Mouse (Mus musculus) CH12.LX (cell line): ENCODE measurements around the gene Kcnma1. TPM values are rescaled to one million over a fixed set of nuclear protein-coding genes. Genes with fewer than 3 reads are reported as not detected.

Experiments used
- DNase-seq: peaks from one replicate; pipeline ENCODE4 v3.0.0-alpha.2; 2013; ENCODE audit errors: extremely low read depth
- H3K27ac ChIP-seq: 2 replicates; pipeline ENCODE4 v1.5.1; 2012; ENCODE audit warnings: low read depth, mild to moderate bottlenecking, control low read depth, moderate library complexity; ENCODE audit not compliant: insufficient read depth
- H3K27me3 ChIP-seq: replicated peaks from 2 replicates; pipeline ENCODE3; 2012; ENCODE audit warnings: inconsistent platforms
- H3K36me3 ChIP-seq, 2 experiments: replicated peaks in 1 of 2; 2 replicates each; pipeline versions ENCODE3 to v1.6.1; 2012; ENCODE audit warnings: inconsistent platforms in 1 of 2, low read length in 1 of 2, mild to moderate bottlenecking in 1 of 2, mixed read lengths in 1 of 2, moderate library complexity in 1 of 2; ENCODE audit not compliant: control insufficient read depth in 1 of 2, insufficient read depth in 1 of 2
- H3K4me1 ChIP-seq, 2 experiments: 2 replicates each; pipeline ENCODE4 v1.6.1; 2012; ENCODE audit warnings: inconsistent platforms in 1 of 2, moderate library complexity in 1 of 2; ENCODE audit not compliant: insufficient read depth in 2 of 2, control insufficient read depth in 1 of 2
- H3K4me2 ChIP-seq: 2 replicates; pipeline ENCODE4 v1.6.1; 2012; ENCODE audit warnings: low read depth, mild to moderate bottlenecking, control low read depth; ENCODE audit not compliant: poor library complexity, insufficient read depth, severe bottlenecking
- H3K4me3 ChIP-seq, 3 experiments: fragments of 150-350 bp in 1 of 3; sonication (generic) in 1 of 3; replicated peaks in 1 of 3; 2 replicates each; pipeline versions ENCODE3 to v1.5.1; 2011 to 2012; ENCODE audit warnings: low read depth in 2 of 3, low read length in 2 of 3, mild to moderate bottlenecking in 2 of 3, moderate library complexity in 2 of 3, control low read depth in 1 of 3, improper control_type of control experiment in 1 of 3, inconsistent platforms in 1 of 3, mixed read lengths in 1 of 3; ENCODE audit not compliant: poor library complexity in 1 of 3
- H3K79me2 ChIP-seq: replicated peaks from 2 replicates; pipeline ENCODE4 v1.6.1; 2012; ENCODE audit warnings: mild to moderate bottlenecking, moderate library complexity; ENCODE audit not compliant: control insufficient read depth, poor library complexity, insufficient read depth, severe bottlenecking; ENCODE audit errors: extremely low read depth
- H3K9ac ChIP-seq: 2 replicates; pipeline ENCODE4 v1.6.1; 2012; ENCODE audit warnings: low read depth, mild to moderate bottlenecking, control low read depth, moderate library complexity; ENCODE audit not compliant: insufficient read depth
- H3K9me3 ChIP-seq: replicated peaks from 2 replicates; pipeline ENCODE3; 2012; ENCODE audit warnings: low read length, inconsistent platforms, mixed read lengths
- BHLHE40 ChIP-seq: IDR thresholded peaks from 2 replicates; pipeline ENCODE4 v1.6.1; 2011; ENCODE audit warnings: mild to moderate bottlenecking, low read depth, low read length, improper control_type of control experiment
- CTCF ChIP-seq, 2 experiments: IDR thresholded peaks in 1 of 2; conservative IDR thresholded peaks in 1 of 2; 2 replicates each; pipeline ENCODE4 v1.5.1; 2011 to 2012; ENCODE audit warnings: low read depth in 2 of 2, low read length in 2 of 2, improper control_type of control experiment in 1 of 2, inconsistent platforms in 1 of 2, mild to moderate bottlenecking in 1 of 2, moderate library complexity in 1 of 2
- EP300 ChIP-seq: IDR thresholded peaks from 2 replicates; pipeline ENCODE4 v1.6.1; 2011; ENCODE audit warnings: low read length, improper control_type of control experiment
- HCFC1 ChIP-seq: IDR thresholded peaks from 2 replicates; pipeline ENCODE4 v1.6.1; 2012; ENCODE audit warnings: low read depth, mild to moderate bottlenecking, inconsistent platforms, low read length, improper control_type of control experiment
- IRF4 ChIP-seq: IDR thresholded peaks from 2 replicates; pipeline ENCODE4 v1.6.1; 2014; ENCODE audit warnings: low read depth, mild to moderate bottlenecking, inconsistent platforms, low read length, improper control_type of control experiment
- JUND ChIP-seq: conservative IDR thresholded peaks from 2 replicates; pipeline ENCODE4 v1.6.1; 2011; ENCODE audit warnings: low read depth, low read length, improper control_type of control experiment
- KAT2A ChIP-seq: IDR thresholded peaks from 2 replicates; pipeline ENCODE4 v1.6.1; 2012; ENCODE audit warnings: low read length, improper control_type of control experiment, inconsistent platforms; ENCODE audit not compliant: insufficient replicate concordance
- MXI1 ChIP-seq: IDR thresholded peaks from 2 replicates; pipeline ENCODE4 v1.6.1; 2011; ENCODE audit warnings: mild to moderate bottlenecking, low read depth, low read length, improper control_type of control experiment
- MYC ChIP-seq: IDR thresholded peaks from 2 replicates; pipeline ENCODE4 v1.6.1; 2011; ENCODE audit warnings: low read depth, mild to moderate bottlenecking, improper control_type of control experiment, low read length
- NELFE ChIP-seq: IDR thresholded peaks from 2 replicates; pipeline ENCODE4 v1.6.1; 2011; ENCODE audit warnings: low read depth, low read length, improper control_type of control experiment
- NRF1 ChIP-seq: IDR thresholded peaks from 2 replicates; pipeline ENCODE4 v1.6.1; 2014; ENCODE audit warnings: low read depth, mild to moderate bottlenecking, inconsistent platforms, low read length, improper control_type of control experiment, moderate library complexity
- POLR2A ChIP-seq: IDR thresholded peaks from 2 replicates; pipeline ENCODE4 v1.6.1; 2011; ENCODE audit warnings: low read depth, mild to moderate bottlenecking, improper control_type of control experiment, low read length
- POLR2AphosphoS2 ChIP-seq: IDR thresholded peaks from 2 replicates; pipeline ENCODE4 v1.6.1; 2011; ENCODE audit warnings: low read depth, low read length, improper control_type of control experiment
- RAD21 ChIP-seq: IDR thresholded peaks from 2 replicates; pipeline ENCODE4 v1.6.1; 2011; ENCODE audit warnings: low read depth, mild to moderate bottlenecking, low read length, improper control_type of control experiment, moderate library complexity
- RCOR1 ChIP-seq: conservative IDR thresholded peaks from 2 replicates; pipeline ENCODE4 v1.6.1; 2012; ENCODE audit warnings: low read depth, mild to moderate bottlenecking, inconsistent platforms, low read length, improper control_type of control experiment
- SIN3A ChIP-seq: IDR thresholded peaks from 2 replicates; pipeline ENCODE4 v1.6.1; 2012; ENCODE audit warnings: low read length, improper control_type of control experiment, inconsistent platforms
- SMC3 ChIP-seq: IDR thresholded peaks from 2 replicates; pipeline ENCODE4 v1.6.1; 2011; ENCODE audit warnings: low read depth, low read length, improper control_type of control experiment
- TBP ChIP-seq: conservative IDR thresholded peaks from 2 replicates; pipeline ENCODE4 v1.6.1; 2011; ENCODE audit warnings: low read depth, low read length, improper control_type of control experiment
- UBTF ChIP-seq: IDR thresholded peaks from 2 replicates; pipeline ENCODE4 v1.6.1; 2012; ENCODE audit warnings: low read depth, mild to moderate bottlenecking, inconsistent platforms, low read length, improper control_type of control experiment, moderate library complexity
- ZC3H11A ChIP-seq: IDR thresholded peaks from 2 replicates; pipeline ENCODE4 v1.6.1; 2012; ENCODE audit warnings: low read depth, mild to moderate bottlenecking, inconsistent platforms, low read length, improper control_type of control experiment
- ZMIZ1 ChIP-seq: IDR thresholded peaks from 2 replicates; pipeline ENCODE4 v1.6.1; 2012; ENCODE audit warnings: low read depth, mild to moderate bottlenecking, inconsistent platforms, low read length, improper control_type of control experiment
- dilution Hi-C: fragments of 300-500 bp; cut with MboI; formaldehyde crosslinking; loops from 2 replicates; pipeline ENCODE4 v1.14.3; 2020; ENCODE audit warnings: low sequenced_read_pairs; ENCODE audit not compliant: extremely low pct_unique_long_range_greater_than_20kb, extremely low pct_ligation_motif_present
- in situ Hi-C: fragments of 300-500 bp; cut with MboI; formaldehyde crosslinking; loops from 3 replicates; pipeline ENCODE4 v1.14.3; 2019; ENCODE audit warnings: low sequenced_read_pairs, low pct_ligation_motif_present, low pct_unique_long_range_greater_than_20kb, mixed read lengths
- polyA plus RNA-seq: library from polyadenylated mRNA; unstranded; fragments of >175 nt; gene quantifications from 2 replicates; pipeline ENCODE4 v1.2.1, GENCODE M21; 2012; ENCODE audit warnings: low read depth; ENCODE audit not compliant: insufficient read length
- total RNA-seq, 2 experiments: library from RNA; depleted of rRNA; stranded (reverse); fragments of 300-350 nt in 1 of 2; fragments of >200 nt in 1 of 2; gene quantifications; 2 replicates each; pipeline ENCODE4 v1.2.3; 2012 to 2014

The Kcnma1 gene
- total and polyA plus RNA-seq, 3 experiments: 0.10 to 0.17 (median 0.12) TPM

GRCm38 (mm10) chr14:23640665-23641064 lies 373.6 kb downstream of the Kcnma1 start:
- in situ Hi-C loops: no loop called here
- DNase-seq: peak; percentile 53
- TF ChIP-seq BHLHE40 (no peak), UBTF (no peak), IRF4 (no peak), SIN3A (no peak), RAD21 (peak; percentile 76), MYC (no peak), ZC3H11A (peak; percentile 54), CTCF (conservative IDR thresholded peaks at IDR 0.05 in 1 of 2, IDR thresholded peaks at IDR 0.05 in 1 of 2; ENCODE audit: low read depth in 2 of 2, low read length in 2 of 2) (peak in 1 of 2 experiments; percentile 71; a peak in 2 of 4 replicates), SMC3 (peak; percentile 86), TBP (no peak)
- TF ChIP-seq, all 38 proteins: peak for 4

GRCm38 (mm10) chr14:23638078-23638695 lies 376.1 kb downstream of the Kcnma1 start:
- dilution Hi-C loops (no loop called here), in situ Hi-C loops (no loop called here)
- Histone ChIP-seq H3K4me3 (no peak overlapping the region), H3K36me3 (no peaks in the 10 kb centered on the region), H3K9ac (no peak overlapping the region), H3K9me3 (no peaks in the 10 kb centered on the region), H3K27me3 (no peaks in the 10 kb centered on the region), H3K4me1 (peaks cover 0 to 27% of the 10 kb centered on the region in 2 experiments; a peak in 1 of 4 replicates), H3K79me2 (no peaks in the 10 kb centered on the region), H3K4me2 (no peak overlapping the region), H3K27ac (no peak overlapping the region)
- no peak for TF ChIP-seq ZC3H11A
- TF ChIP-seq TBP: no peak
- no peak for TF ChIP-seq CTCF (conservative IDR thresholded peaks at IDR 0.05 in 1 of 2, IDR thresholded peaks at IDR 0.05 in 1 of 2; ENCODE audit: low read depth in 2 of 2, low read length in 2 of 2)
- TF ChIP-seq KAT2A: no peak
- no peak for TF ChIP-seq NELFE
- TF ChIP-seq RAD21: no peak
- no peak for TF ChIP-seq IRF4
- no peak for TF ChIP-seq POLR2A
- no peak for TF ChIP-seq SIN3A
- no peak for TF ChIP-seq MXI1
- no peak for TF ChIP-seq HCFC1
- TF ChIP-seq RCOR1: no peak
- TF ChIP-seq NRF1: no peak
- no peak for TF ChIP-seq JUND
- TF ChIP-seq EP300: no peak
- TF ChIP-seq MYC: no peak
- TF ChIP-seq POLR2AphosphoS2: no peak
- no peak for TF ChIP-seq ZMIZ1
- no peak for DNase-seq

More at GRCm38 (mm10) chr14:23640665-23641064, 373.6 kb downstream of the Kcnma1 start:
- Histone ChIP-seq H3K4me1 (peaks cover 0 to 26% of the 10 kb centered on the region in 2 experiments; a peak in 1 of 4 replicates), H3K36me3 (no peaks in the 10 kb centered on the region), H3K27ac (no peak overlapping the region), H3K9ac (no peak overlapping the region), H3K4me3 (no peak overlapping the region), H3K9me3 (no peaks in the 10 kb centered on the region), H3K4me2 (no peak overlapping the region), H3K27me3 (no peaks in the 10 kb centered on the region), H3K79me2 (no peaks in the 10 kb centered on the region)
- dilution Hi-C loops: no loop called here
